14 mouse cellular contexts compared by ENCODE assay signal in the genomic region with DNA sequence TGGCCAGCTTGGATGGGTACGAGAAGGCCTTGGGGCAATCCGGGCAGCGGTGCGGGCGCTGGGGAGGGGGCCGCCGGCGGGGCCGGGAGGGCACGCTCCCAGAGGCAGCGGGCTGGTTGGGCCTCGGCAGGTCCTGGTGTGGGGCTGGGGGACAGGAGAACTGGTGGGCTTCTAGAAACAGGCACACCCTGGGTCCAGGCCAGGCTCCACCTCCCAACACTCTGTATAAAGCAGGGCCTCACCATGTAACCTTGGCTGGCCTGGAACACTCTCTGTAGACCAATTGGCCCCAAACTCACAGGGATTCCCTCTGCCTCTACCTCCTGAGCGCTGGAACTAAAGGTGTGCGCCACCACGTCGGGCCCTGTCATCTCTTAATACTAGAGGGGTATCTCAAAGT. TPM values are rescaled to one million over a fixed set of nuclear protein-coding genes. Genes with fewer than 3 reads are reported as not detected.
A peak's percentile ranks its signal among the peaks of the same experiment; 100 is the strongest.
DNase-seq lines count a peak whose midpoint lies in the region; ATAC-seq and TF ChIP-seq lines count a peak whose summit lies in the region.
"Had no signal": no experiment of that assay in that cellular context is flagged by ENCODE, and none has a peak within 500 bp of the region (broad histone marks: within the 10 kb centered on the region; RNA-seq: fewer than 3 reads in every experiment).

No protein-coding gene starts in this region.

- intact Hi-C loops in heart, adult 2 months (cut with DNase I), result no loop called here

- no peak overlapping the region for H3K4me2 ChIP-seq in heart, postnatal 0 days (ENCODE audit: low read depth, low read length)
- H3K4me2 ChIP-seq in hindbrain, embryonic 13.5 days, result no peak overlapping the region
- no peak overlapping the region for H3K4me2 ChIP-seq in midbrain, embryonic 11.5 days

- TF ChIP-seq EP300 in heart, postnatal 0 days (IDR thresholded peaks at IDR 0.05; ENCODE audit: low read depth), result no peak
- no peak for TF ChIP-seq EP300 in heart, adult 2 months (IDR thresholded peaks at IDR 0.05; ENCODE audit: insufficient read depth, low read depth, low read length)

- ATAC-seq in heart, postnatal 0 days (ENCODE audit: insufficient read depth, low read depth), result peak; percentile 20; the same call in 1 of the 2 replicates
- ATAC-seq in hindbrain, embryonic 13.5 days (ENCODE audit: low FRiP score), result no peak
- peak; percentile 31; the same call in 1 of the 2 replicates for ATAC-seq in midbrain, embryonic 11.5 days (ENCODE audit: low FRiP score)
- ATAC-seq in monocyte, adult 5-6 weeks (replicated peaks; ENCODE audit: insufficient number of reproducible peaks, low FRiP score, low TSS enrichment, poor library complexity, severe bottlenecking), result no peak

- no peaks in the 10 kb centered on the region for H3K36me3 ChIP-seq in heart, postnatal 0 days (replicated peaks; ENCODE audit: control insufficient read depth, insufficient read depth, low read length)
- no peaks in the 10 kb centered on the region for H3K36me3 ChIP-seq in heart, adult 2 months (ENCODE audit: control insufficient read depth, insufficient read depth, low read length)
- no peaks in the 10 kb centered on the region for H3K36me3 ChIP-seq in ES-E14 (ENCODE audit: control insufficient read depth, insufficient read depth, low read length, poor library complexity, severe bottlenecking)
- no peaks in the 10 kb centered on the region for H3K36me3 ChIP-seq in hindbrain, embryonic 13.5 days
- H3K36me3 ChIP-seq in midbrain, embryonic 11.5 days (ENCODE audit: control insufficient read depth, insufficient read depth, low read length), result no peaks in the 10 kb centered on the region

- peaks cover 27% of the 10 kb centered on the region for H3K27me3 ChIP-seq in heart, postnatal 0 days (ENCODE audit: control insufficient read depth, insufficient read depth, low read length)
- peaks cover 1% of the 10 kb centered on the region; the same call in 1 of the 2 replicates for H3K27me3 ChIP-seq in heart, adult 2 months (ENCODE audit: control insufficient read depth, insufficient read depth, low read length)
- peaks cover 31% of the 10 kb centered on the region for H3K27me3 ChIP-seq in hindbrain, embryonic 13.5 days
- peaks cover 26% of the 10 kb centered on the region for H3K27me3 ChIP-seq in midbrain, embryonic 11.5 days (ENCODE audit: control insufficient read depth, insufficient read depth, low read length)

- no peak overlapping the region for H3K4me3 ChIP-seq in heart, postnatal 0 days (ENCODE audit: low read depth, low read length)
- no peak overlapping the region for H3K4me3 ChIP-seq in heart, adult 2 months
- H3K4me3 ChIP-seq in ES-E14 (ENCODE audit: insufficient read depth in 1 of 2, low read depth in 1 of 2, low read length in 2 of 2, poor library complexity in 1 of 2, severe bottlenecking in 1 of 2), result peak overlapping the region; percentile 67 to 77
- peak overlapping the region; percentile 5; the same call in 1 of the 2 replicates for H3K4me3 ChIP-seq in hindbrain, embryonic 13.5 days
- no peak overlapping the region for H3K4me3 ChIP-seq in midbrain, embryonic 11.5 days (ENCODE audit: low read depth, low read length)

- no peak overlapping the region for H3K27ac ChIP-seq in heart, postnatal 0 days (ENCODE audit: low read depth)
- no peak overlapping the region for H3K27ac ChIP-seq in heart, adult 2 months
- no peak overlapping the region for H3K27ac ChIP-seq in ES-E14 (ENCODE audit: insufficient read depth, low read depth, low read length, poor library complexity, severe bottlenecking)
- no peak overlapping the region for H3K27ac ChIP-seq in hindbrain, embryonic 13.5 days
- no peak overlapping the region for H3K27ac ChIP-seq in midbrain, embryonic 11.5 days (ENCODE audit: low read depth, low read length)
- H3K27ac ChIP-seq: liver, embryonic 14.5 days had no signal

- no peaks in the 10 kb centered on the region for H3K79me2 ChIP-seq in heart, adult 2 months (replicated peaks; ENCODE audit: control insufficient read depth, insufficient read depth, low read length)

- H3K4me1 ChIP-seq in heart, postnatal 0 days (ENCODE audit: control insufficient read depth, insufficient read depth), result no peaks in the 10 kb centered on the region
- no peaks in the 10 kb centered on the region; the same call in 1 of the 2 replicates for H3K4me1 ChIP-seq in heart, adult 2 months (ENCODE audit: control insufficient read depth, insufficient read depth, low read length)
- peaks cover 2 to 7% of the 10 kb centered on the region in 2 experiments; a peak in 2 of 4 replicates for H3K4me1 ChIP-seq in ES-E14 (ENCODE audit: control insufficient read depth in 2 of 2, insufficient read depth in 2 of 2, low read length in 2 of 2, poor library complexity in 1 of 2)
- H3K4me1 ChIP-seq in hindbrain, embryonic 13.5 days (replicated peaks), result peaks cover 16% of the 10 kb centered on the region
- H3K4me1 ChIP-seq in midbrain, embryonic 11.5 days (ENCODE audit: control insufficient read depth, insufficient read depth, low read length), result no peaks in the 10 kb centered on the region; the same call in 1 of the 2 replicates

- no peak for TF ChIP-seq POLR2A in heart, adult 2 months (IDR thresholded peaks at IDR 0.05; ENCODE audit: insufficient read depth, low read depth, low read length)

- DNase-seq in heart, postnatal 0 days (ENCODE audit: low spot score), result no peak
- no peak for DNase-seq in heart, adult 2 months
- no peak for DNase-seq in ES-E14 (ENCODE audit: low read depth, low spot score)
- no peak for DNase-seq in midbrain, embryonic 11.5 days (ENCODE audit: low spot score, missing footprints)
- DNase-seq in adrenal gland, postnatal 36 days, result no peak
- DNase-seq in B cell, adult 2 months, result no peak
- DNase-seq: cerebellum, adult 8-10 months; heart, postnatal 36 days; kidney, adult 2 months; lung, postnatal 36 days had no signal

- no peak overlapping the region for H3K9ac ChIP-seq in heart, postnatal 0 days (replicated peaks; ENCODE audit: low read depth, low read length)
- no peak overlapping the region for H3K9ac ChIP-seq in heart, adult 2 months (ENCODE audit: low read depth, low read length)
- H3K9ac ChIP-seq in ES-E14 (ENCODE audit: insufficient read depth, low read depth, low read length, poor library complexity, severe bottlenecking), result peak overlapping the region; percentile 49; the same call in 1 of the 2 replicates
- H3K9ac ChIP-seq in hindbrain, embryonic 13.5 days, result no peak overlapping the region
- no peak overlapping the region for H3K9ac ChIP-seq in midbrain, embryonic 11.5 days (ENCODE audit: low read length)
- H3K9ac ChIP-seq: liver, embryonic 14.5 days had no signal

- in situ Hi-C loops in ES-E14 (cut with MboI; ENCODE audit: low sequenced_read_pairs in 2 of 2, unreplicated experiment in 2 of 2), result no loop called here

- TF ChIP-seq CTCF in heart, postnatal 0 days (IDR thresholded peaks at IDR 0.05; ENCODE audit: low read depth), result no peak
- TF ChIP-seq CTCF in heart, adult 2 months (IDR thresholded peaks at IDR 0.05), result no peak

- WGBS in heart, postnatal 0 days, result 37% methylated on average over 16 of the region's 16 CpGs
- WGBS in heart, adult 2 months, result 49% methylated on average over 16 of the region's 16 CpGs
- 45% methylated on average over 15 of the region's 16 CpGs for WGBS in hindbrain, embryonic 13.5 days
- 44% methylated on average over 16 of the region's 16 CpGs for WGBS in midbrain, embryonic 11.5 days

- H3K9me3 ChIP-seq in heart, postnatal 0 days (replicated peaks; ENCODE audit: control insufficient read depth, low read length), result no peaks in the 10 kb centered on the region
- no peaks in the 10 kb centered on the region for H3K9me3 ChIP-seq in ES-E14 (ENCODE audit: control insufficient read depth, insufficient read depth, low read depth, low read length)
- no peaks in the 10 kb centered on the region for H3K9me3 ChIP-seq in hindbrain, embryonic 13.5 days
- H3K9me3 ChIP-seq in midbrain, embryonic 11.5 days (ENCODE audit: control insufficient read depth, low read length), result no peaks in the 10 kb centered on the region

RNA-seq across cellular contexts. Expression of a gene that starts 1.3 kb away (rescaled TPM):
- 21.2 and 42.2 TPM in 2 replicates for total RNA-seq in heart, postnatal 0 days (2014; rRNA removed; ENCODE audit: low replicate concordance)
- 21.5 and 23.1 TPM in 2 replicates for polyA plus RNA-seq in heart, postnatal 0 days (2015; fragmentation: Nextera tagmentation; extraction: Ambion mirVana)
- 10 to 100 TPM; 53.2 to 65.2 TPM for total RNA-seq in heart, adult 2 months (2021)
- polyA plus RNA-seq in heart, adult 2 months (2012; rRNA removed), result 50.4 and 57.3 TPM in 2 replicates
- total RNA-seq in ES-E14 (2012; rRNA removed), result 14.3 and 14.7 TPM in 2 replicates
- 15.1 and 18.7 TPM in 2 replicates for polyA plus RNA-seq in hindbrain, embryonic 13.5 days (2015; fragmentation: Nextera tagmentation; extraction: Ambion mirVana)
- 18.8 and 19.6 TPM in 2 replicates for polyA plus RNA-seq in midbrain, embryonic 11.5 days (2014; fragmentation: Nextera tagmentation; extraction: Ambion mirVana)
- 10 to 100 TPM; 27.9 to 34.2 TPM for total RNA-seq in adrenal gland, postnatal 36 days (2021)
- total RNA-seq in monocyte, adult 5-6 weeks (2017), result 4.8 to 9.7 TPM (median 7.9 TPM) in 3 replicates

RNA-seq across cellular contexts. Expression of a gene that starts 1.4 kb away (rescaled TPM):
- total RNA-seq in heart, postnatal 0 days (2014; rRNA removed; ENCODE audit: low replicate concordance), result 0.04 TPM in 1 of 2 replicates, not detected in the other
- polyA plus RNA-seq in heart, postnatal 0 days (2015; fragmentation: Nextera tagmentation; extraction: Ambion mirVana), result 0.58 and 0.67 TPM in 2 replicates
- under 1 TPM in 1 of 2 experiments, not detected in 1; 0.07 TPM for total RNA-seq in heart, adult 2 months (2021)
- 0.08 TPM in 1 of 2 replicates, not detected in the other for polyA plus RNA-seq in heart, adult 2 months (2012; rRNA removed)
- total RNA-seq in ES-E14 (2012; rRNA removed), result 0.22 TPM in 1 of 2 replicates, not detected in the other
- polyA plus RNA-seq in hindbrain, embryonic 13.5 days (2015; fragmentation: Nextera tagmentation; extraction: Ambion mirVana), result 9.1 and 9.4 TPM in 2 replicates
- 1.0 and 1.4 TPM in 2 replicates for polyA plus RNA-seq in midbrain, embryonic 11.5 days (2014; fragmentation: Nextera tagmentation; extraction: Ambion mirVana)
- under 1 TPM in 1 of 2 experiments, not detected in 1; 0.30 TPM for total RNA-seq in adrenal gland, postnatal 36 days (2021)
- not detected in 3 replicates for total RNA-seq in monocyte, adult 5-6 weeks (2017)

RNA-seq across cellular contexts. Expression of a gene that starts 24.6 kb away (rescaled TPM):
- total RNA-seq in heart, postnatal 0 days (2014; rRNA removed; ENCODE audit: low replicate concordance), result not detected in 2 replicates
- not detected in 2 replicates for polyA plus RNA-seq in heart, postnatal 0 days (2015; fragmentation: Nextera tagmentation; extraction: Ambion mirVana)
- under 1 TPM; 0.27 to 0.34 TPM for total RNA-seq in heart, adult 2 months (2021)
- polyA plus RNA-seq in heart, adult 2 months (2012; rRNA removed), result 0.20 and 0.25 TPM in 2 replicates
- total RNA-seq in ES-E14 (2012; rRNA removed), result 1.5 and 1.8 TPM in 2 replicates
- polyA plus RNA-seq in hindbrain, embryonic 13.5 days (2015; fragmentation: Nextera tagmentation; extraction: Ambion mirVana), result not detected in 2 replicates
- polyA plus RNA-seq in midbrain, embryonic 11.5 days (2014; fragmentation: Nextera tagmentation; extraction: Ambion mirVana), result 0.07 TPM in 1 of 2 replicates, not detected in the other
- total RNA-seq in adrenal gland, postnatal 36 days (2021), result 1 to 10 TPM; 5.4 to 5.8 TPM
- 7.5 to 10.6 TPM (median 9.6 TPM) in 3 replicates for total RNA-seq in monocyte, adult 5-6 weeks (2017)

RNA-seq across cellular contexts. Expression of a gene that starts 39.9 kb away (rescaled TPM):
- total RNA-seq in heart, postnatal 0 days (2014; rRNA removed; ENCODE audit: low replicate concordance), result 30.3 and 46.1 TPM in 2 replicates
- 30.7 and 31.1 TPM in 2 replicates for polyA plus RNA-seq in heart, postnatal 0 days (2015; fragmentation: Nextera tagmentation; extraction: Ambion mirVana)
- 10 to 100 TPM; 25.0 to 25.6 TPM for total RNA-seq in heart, adult 2 months (2021)
- 21.8 and 25.5 TPM in 2 replicates for polyA plus RNA-seq in heart, adult 2 months (2012; rRNA removed)
- 69.7 and 144 TPM in 2 replicates for total RNA-seq in ES-E14 (2012; rRNA removed)
- polyA plus RNA-seq in hindbrain, embryonic 13.5 days (2015; fragmentation: Nextera tagmentation; extraction: Ambion mirVana), result 61.3 and 63.9 TPM in 2 replicates
- polyA plus RNA-seq in midbrain, embryonic 11.5 days (2014; fragmentation: Nextera tagmentation; extraction: Ambion mirVana), result 91.9 and 101 TPM in 2 replicates
- 10 to 100 TPM; 37.6 to 41.3 TPM for total RNA-seq in adrenal gland, postnatal 36 days (2021)
- total RNA-seq in monocyte, adult 5-6 weeks (2017), result 18.0 to 42.4 TPM (median 29.6 TPM) in 3 replicates

RNA-seq across cellular contexts. Expression of a gene that starts 40.1 kb away (rescaled TPM):
- total RNA-seq in heart, postnatal 0 days (2014; rRNA removed; ENCODE audit: low replicate concordance), result not detected in 2 replicates
- not detected in 2 replicates for polyA plus RNA-seq in heart, postnatal 0 days (2015; fragmentation: Nextera tagmentation; extraction: Ambion mirVana)
- not detected for total RNA-seq in heart, adult 2 months (2021)
- not detected in 2 replicates for polyA plus RNA-seq in heart, adult 2 months (2012; rRNA removed)
- total RNA-seq in ES-E14 (2012; rRNA removed), result 0.58 TPM in 1 of 2 replicates, not detected in the other
- not detected in 2 replicates for polyA plus RNA-seq in hindbrain, embryonic 13.5 days (2015; fragmentation: Nextera tagmentation; extraction: Ambion mirVana)
- not detected in 2 replicates for polyA plus RNA-seq in midbrain, embryonic 11.5 days (2014; fragmentation: Nextera tagmentation; extraction: Ambion mirVana)
- not detected for total RNA-seq in adrenal gland, postnatal 36 days (2021)
- total RNA-seq in monocyte, adult 5-6 weeks (2017), result not detected in 3 replicates
- total RNA-seq: heart, adult 8-10 months; heart, postnatal 36 days had no signal
- polyA plus RNA-seq: kidney, adult 2 months; liver, embryonic 14.5 days had no signal

Comparison
In these comparisons a context has a peak if more than half of its experiments do, and no peak if none do; other contexts are left out.
1. ATAC-seq: peak in heart, postnatal 0 days (single experiment) and midbrain, embryonic 11.5 days (single experiment); none in hindbrain, embryonic 13.5 days (single experiment) and monocyte, adult 5-6 weeks (single experiment).
2. H3K4me3 ChIP-seq: peak in ES-E14 (2 of 2) and hindbrain, embryonic 13.5 days (single experiment); none in heart, postnatal 0 days (single experiment), heart, adult 2 months (single experiment) and midbrain, embryonic 11.5 days (single experiment).